Mouse (Mus musculus) C2C12 (cell line): ENCODE measurements at regions not wholly inside any gene's neighbourhood (a gene's known extent, or its start where the extent isn't known, plus 50 kb on each side); places are given as distances from the start of the nearest gene placed in this dataset.

Source experiments
- H3K27me3 ChIP-seq: one replicate; pipeline ENCODE4 v1.6.1; 2011; ENCODE audit not compliant: control insufficient read depth, insufficient read depth, insufficient read length
- H3K36me3 ChIP-seq: one replicate; pipeline ENCODE4 v1.6.1; 2011; ENCODE audit not compliant: control insufficient read depth, insufficient read depth
- H3K4me3 ChIP-seq: one replicate; pipeline ENCODE4 v1.5.1; 2011; ENCODE audit warnings: mild to moderate bottlenecking, control low read depth; ENCODE audit not compliant: poor library complexity, insufficient read depth, severe bottlenecking
- H3K79me2 ChIP-seq: one replicate; pipeline ENCODE4 v1.6.1; 2011; ENCODE audit not compliant: control insufficient read depth, insufficient read depth
- H3K79me3 ChIP-seq: one replicate; pipeline ENCODE4 v1.6.1; 2011; ENCODE audit warnings: low read depth, control low read depth
- H3ac ChIP-seq: one replicate; pipeline ENCODE3; 2011; ENCODE audit warnings: low read depth; ENCODE audit not compliant: control insufficient read depth, insufficient read length
- CEBPB ChIP-seq: IDR thresholded peaks from one replicate; pipeline ENCODE4 v1.6.1; 2011; ENCODE audit warnings: low read depth, mild to moderate bottlenecking, control low read depth, moderate library complexity
- CTCF ChIP-seq: IDR thresholded peaks from one replicate; pipeline ENCODE4 v1.5.1; 2011; ENCODE audit not compliant: control insufficient read depth, insufficient read depth, insufficient read length
- FOSL1 ChIP-seq: IDR thresholded peaks from one replicate; pipeline ENCODE4 v1.8.0; 2011; ENCODE audit warnings: mild to moderate bottlenecking, low read length; ENCODE audit not compliant: poor library complexity, insufficient read depth, severe bottlenecking
- MAX ChIP-seq: IDR thresholded peaks from one replicate; pipeline ENCODE4 v1.6.1; 2011; ENCODE audit warnings: mild to moderate bottlenecking, control low read depth
- MYOD1 ChIP-seq: IDR thresholded peaks from one replicate; pipeline ENCODE4 v1.6.1; 2011; ENCODE audit warnings: low read depth; ENCODE audit not compliant: control insufficient read depth, insufficient read length
- MYOG ChIP-seq: IDR thresholded peaks from one replicate; pipeline ENCODE4 v1.6.1; 2011; ENCODE audit not compliant: control insufficient read depth, insufficient read length; ENCODE audit errors: extremely low read depth
- USF1 ChIP-seq: IDR thresholded peaks from one replicate; pipeline ENCODE4 v1.6.1; 2011; ENCODE audit warnings: low read depth, mild to moderate bottlenecking, control low read depth, moderate library complexity

DNA sequence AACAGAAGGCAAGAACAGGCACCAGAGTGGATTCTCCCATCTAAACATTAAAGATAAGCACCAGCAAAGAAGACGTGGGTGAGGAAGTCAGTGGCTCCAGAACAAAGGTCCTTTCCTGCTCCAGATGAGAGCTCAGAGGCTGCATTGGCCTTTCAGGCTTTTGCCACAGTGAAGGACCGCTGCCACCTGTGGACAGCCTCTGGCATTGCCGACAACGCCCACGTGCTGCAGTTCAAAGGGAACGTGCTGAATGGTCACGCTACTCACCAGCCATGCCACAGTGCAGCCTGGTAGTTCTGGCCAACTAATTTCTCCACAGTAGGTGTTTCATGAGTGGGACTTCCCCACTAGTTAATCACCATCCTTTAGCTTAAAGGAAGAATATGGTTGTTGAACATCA, 365.1 kb downstream of the Dmrt2 start:
- Histone ChIP-seq H3K79me3 (no peaks in the 10 kb centered on the region), H3ac (no peak overlapping the region), H3K27me3 (no peaks in the 10 kb centered on the region), H3K36me3 (no peaks in the 10 kb centered on the region), H3K79me2 (no peaks in the 10 kb centered on the region), H3K4me3 (no peak overlapping the region)
- TF ChIP-seq CEBPB (no peak), FOSL1 (no peak), MYOG (no peak), CTCF (no peak), MAX (no peak), MYOD1 (no peak), USF1 (no peak)

DNA sequence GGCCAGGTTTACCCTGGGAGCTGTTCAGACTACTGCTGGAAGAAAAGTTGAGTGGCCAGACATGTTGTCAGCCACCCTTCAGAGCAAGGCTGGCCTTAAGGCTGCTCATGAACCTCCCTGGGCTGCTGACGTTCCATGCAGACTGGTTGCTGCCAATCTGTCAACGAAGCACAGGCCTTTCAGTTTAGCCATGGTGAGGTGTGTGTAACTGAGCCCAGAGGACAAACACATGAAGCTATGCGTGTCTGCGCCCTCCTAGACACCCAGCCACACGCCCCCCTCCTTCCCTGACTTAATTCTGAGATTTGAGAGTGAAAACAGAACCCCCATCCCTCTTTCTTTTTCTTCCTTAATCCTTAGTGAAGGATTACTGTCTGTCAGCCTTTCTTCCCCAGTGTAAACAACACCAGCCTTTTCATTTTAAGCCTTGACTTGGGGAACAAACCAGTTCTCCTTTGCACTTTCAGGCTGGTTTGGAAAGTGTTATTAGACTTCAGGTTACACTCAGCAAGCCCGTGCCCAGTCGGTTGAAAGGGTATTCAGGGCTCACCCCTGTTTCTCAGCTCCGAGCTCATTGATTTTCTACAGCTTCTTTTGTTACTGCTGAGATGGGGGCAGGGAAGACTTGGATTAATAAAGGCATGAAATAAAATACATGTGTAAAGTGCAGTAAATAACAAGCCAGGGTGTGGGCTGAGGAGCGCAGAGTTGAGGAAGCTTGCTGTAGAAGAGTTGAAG, 379.4 kb downstream of the Dmrt2 start:
- H3ac ChIP-seq = no peak overlapping the region
- H3K27me3 ChIP-seq = no peaks in the 10 kb centered on the region
- H3K4me3 ChIP-seq = no peak overlapping the region
- no peaks in the 10 kb centered on the region for H3K79me3 ChIP-seq
- no peaks in the 10 kb centered on the region for H3K79me2 ChIP-seq
- TF ChIP-seq MAX (no peak), FOSL1 (no peak), USF1 (no peak), MYOD1 (no peak), MYOG (no peak), CTCF (no peak), CEBPB (no peak)
- H3K36me3 ChIP-seq = no peaks in the 10 kb centered on the region

DNA sequence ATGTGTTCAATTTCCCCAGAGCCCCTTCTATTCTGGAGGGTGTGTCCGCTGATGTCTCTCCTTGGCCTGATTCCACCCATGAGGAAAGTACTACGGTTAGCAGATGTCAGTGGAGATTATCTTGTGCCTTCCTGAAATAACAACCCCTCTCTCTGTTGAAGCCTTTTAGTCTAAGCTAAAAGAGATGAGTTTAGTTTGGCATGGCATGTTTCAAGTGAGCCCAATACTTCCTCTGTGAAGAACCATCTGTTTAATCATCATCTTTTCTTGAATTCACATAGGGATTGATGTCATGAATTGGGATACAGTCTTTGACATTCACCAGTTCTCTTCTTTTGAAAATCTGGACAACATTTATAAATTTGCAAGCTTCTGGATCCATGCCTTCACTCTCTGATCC, 387.5 kb downstream of the Dmrt2 start:
- no peaks in the 10 kb centered on the region for H3K79me3 ChIP-seq
- no peak overlapping the region for H3ac ChIP-seq
- no peak for TF ChIP-seq MYOD1
- no peak for TF ChIP-seq USF1
- no peak for TF ChIP-seq FOSL1
- TF ChIP-seq MAX = no peak
- no peak for TF ChIP-seq MYOG
- H3K27me3 ChIP-seq = no peaks in the 10 kb centered on the region
- H3K79me2 ChIP-seq = no peaks in the 10 kb centered on the region
- no peaks in the 10 kb centered on the region for H3K36me3 ChIP-seq
- H3K4me3 ChIP-seq = no peak overlapping the region

DNA sequence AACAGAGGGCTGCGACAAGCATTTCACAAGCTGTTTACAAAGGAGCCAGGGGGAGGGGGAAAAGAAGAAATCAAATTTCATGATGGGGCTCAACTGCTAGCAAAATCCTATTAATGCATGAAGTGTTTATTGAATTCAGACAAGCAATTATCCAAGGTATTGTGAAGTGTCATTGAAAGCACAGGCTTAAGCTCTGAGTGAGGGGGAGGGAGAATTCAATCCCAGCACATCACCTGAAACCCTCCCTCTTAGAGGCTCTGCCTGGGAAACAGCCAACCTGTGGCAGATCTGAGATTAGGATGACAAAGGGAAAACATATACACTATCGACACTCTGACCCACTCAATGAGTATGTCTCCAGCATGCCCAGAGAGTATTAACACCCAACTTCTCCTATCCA, 396.3 kb downstream of the Dmrt2 start:
- H3K36me3 ChIP-seq = no peaks in the 10 kb centered on the region
- H3K27me3 ChIP-seq = no peaks in the 10 kb centered on the region
- no peaks in the 10 kb centered on the region for H3K79me3 ChIP-seq
- TF ChIP-seq USF1 (no peak), MYOG (no peak), FOSL1 (no peak), CTCF (no peak), CEBPB (no peak)
- no peaks in the 10 kb centered on the region for H3K79me2 ChIP-seq
- no peak overlapping the region for H3K4me3 ChIP-seq
- H3ac ChIP-seq = no peak overlapping the region

DNA sequence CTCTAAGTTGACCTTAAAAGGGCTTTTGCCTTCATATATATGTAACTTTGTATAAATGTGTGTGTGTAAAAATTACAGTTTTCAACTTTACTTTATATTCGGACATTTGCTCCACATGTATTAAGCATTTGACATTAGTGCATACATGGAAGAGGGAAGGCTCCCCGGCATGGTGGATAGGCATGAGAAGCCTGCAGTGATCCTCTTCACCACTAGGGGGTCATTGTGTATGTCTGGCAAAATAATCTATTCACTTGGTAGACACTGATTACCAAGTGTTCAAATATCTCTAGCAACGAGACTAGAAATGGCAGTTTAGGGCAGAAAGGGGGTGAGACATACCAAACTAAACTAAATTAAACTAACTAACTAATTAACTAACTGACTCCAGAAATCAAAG, 397.7 kb downstream of the Dmrt2 start:
- Histone ChIP-seq H3ac (no peak overlapping the region), H3K4me3 (no peak overlapping the region), H3K36me3 (no peaks in the 10 kb centered on the region), H3K27me3 (no peaks in the 10 kb centered on the region), H3K79me2 (no peaks in the 10 kb centered on the region), H3K79me3 (no peaks in the 10 kb centered on the region)
- no peak for TF ChIP-seq USF1
- TF ChIP-seq MYOG = no peak
- TF ChIP-seq CTCF = no peak
- no peak for TF ChIP-seq CEBPB
- no peak for TF ChIP-seq MAX
- no peak for TF ChIP-seq MYOD1
- TF ChIP-seq FOSL1 = no peak

DNA sequence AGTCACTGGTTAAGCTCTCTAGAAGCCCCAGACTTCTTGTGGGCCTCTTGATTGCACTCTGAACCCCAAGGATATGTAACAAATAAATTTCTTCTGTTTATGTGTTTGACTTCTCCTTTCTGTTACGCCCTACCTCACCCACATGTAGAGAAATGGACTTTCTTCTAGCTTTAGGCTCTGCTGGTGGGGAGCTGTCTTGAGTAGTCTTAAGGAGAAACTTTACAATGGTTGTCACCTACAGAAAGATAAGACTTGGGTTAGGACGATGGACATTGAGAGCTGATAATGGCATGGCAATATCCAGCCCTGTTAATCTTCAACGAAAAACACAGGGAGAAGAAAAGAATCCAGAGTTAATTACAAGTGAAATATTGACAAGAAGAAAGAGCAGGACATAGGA, 416.1 kb downstream of the Dmrt2 start:
- Histone ChIP-seq H3K36me3 (no peaks in the 10 kb centered on the region), H3K27me3 (no peaks in the 10 kb centered on the region), H3K79me3 (no peaks in the 10 kb centered on the region), H3K79me2 (no peaks in the 10 kb centered on the region), H3ac (no peak overlapping the region), H3K4me3 (no peak overlapping the region)
- TF ChIP-seq MAX = no peak
- TF ChIP-seq MYOD1 = no peak
- no peak for TF ChIP-seq MYOG
- TF ChIP-seq USF1 = no peak
- TF ChIP-seq CTCF = no peak
- no peak for TF ChIP-seq FOSL1
- no peak for TF ChIP-seq CEBPB
